Mouse (Mus musculus): ENCODE measurements around the gene Snu13.

DNA sequence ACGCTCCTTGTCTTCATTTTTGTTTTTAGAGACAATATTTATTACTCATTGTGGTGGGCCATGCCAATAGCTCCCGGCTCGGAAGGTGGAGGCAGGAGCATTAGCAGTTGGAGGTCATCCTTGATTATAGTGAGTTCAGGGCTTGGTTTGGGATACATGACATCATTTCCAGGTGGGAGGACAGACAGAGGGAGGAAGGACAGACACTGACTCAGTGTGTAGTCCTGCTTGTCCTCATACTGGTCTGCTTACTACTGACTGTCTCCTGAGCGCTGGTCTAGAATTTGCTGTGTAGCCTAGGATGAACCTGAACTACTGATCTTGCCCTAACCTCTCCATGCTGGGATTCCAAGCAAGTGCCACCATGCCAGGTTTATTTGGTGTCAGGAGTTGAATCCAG lies 13.6 kb downstream of the Snu13 start, which contains the start of gene Desi1:
- TF ChIP-seq CTCF (conservative IDR thresholded peaks at IDR 0.05; ENCODE audit: insufficient read depth, insufficient read length, low read depth, low read length) (no peak), POLR2A (IDR thresholded peaks at IDR 0.05; ENCODE audit: low read depth, low read length) (no peak)

All from kidney, adult 2 months (tissue).